Mouse (Mus musculus) leukemia stem cell, adult 10-12 weeks (primary cell): ENCODE measurements around the gene Whamm. TPM values are rescaled to one million over a fixed set of nuclear protein-coding genes. Genes with fewer than 3 reads are reported as not detected.

Experiments
- polyA plus RNA-seq: library from polyadenylated mRNA; stranded (reverse); fragments of >175 nt; gene quantifications from 2 replicates; pipeline ENCODE4 v1.2.3, GENCODE M21; 2012; ENCODE audit warnings: low replicate concordance

The Whamm gene
- polyA plus RNA-seq: 12.9 and 16.2 TPM in 2 replicates

GRCm38 (mm10) chr7:81571108-81571940, at the start of gene Whamm:
TSS of gene Whamm (plus strand) at chr7:81571266.

GRCm38 (mm10) chr7:81566892-81567291, 4.2 kb upstream of the Whamm start, which contains the start of gene Fsd2:
TSS of gene Fsd2 (minus strand) at chr7:81566944.

Other genes with a start within 250 kb of the Whamm start
- 124 and 142 TPM in 2 replicates for gene Rps17, start 226.0 kb upstream of the Whamm start, polyA plus RNA-seq
- gene Cpeb1, start 115.8 kb upstream of the Whamm start, polyA plus RNA-seq: not detected in 2 replicates
- not detected in 2 replicates for gene Ap3b2, start 77.3 kb upstream of the Whamm start, polyA plus RNA-seq
- gene BC048679, start 73.0 kb upstream of the Whamm start, polyA plus RNA-seq: not detected in 2 replicates
- not detected in 2 replicates for gene Fsd2, start 4.3 kb upstream of the Whamm start, polyA plus RNA-seq
- 0.20 and 0.39 TPM in 2 replicates for gene Homer2, start 136.3 kb downstream of the Whamm start, polyA plus RNA-seq
- gene Ramac, start 191.7 kb downstream of the Whamm start, polyA plus RNA-seq: 1.4 and 4.5 TPM in 2 replicates
- gene 3110040N11Rik, start 218.2 kb downstream of the Whamm start, polyA plus RNA-seq: 8.8 and 9.5 TPM in 2 replicates